Mouse (Mus musculus): ENCODE measurements at regions not wholly inside any gene's neighbourhood (a gene's known extent, or its start where the extent isn't known, plus 50 kb on each side); places are given as distances from the start of the nearest gene placed in this dataset.

DNA sequence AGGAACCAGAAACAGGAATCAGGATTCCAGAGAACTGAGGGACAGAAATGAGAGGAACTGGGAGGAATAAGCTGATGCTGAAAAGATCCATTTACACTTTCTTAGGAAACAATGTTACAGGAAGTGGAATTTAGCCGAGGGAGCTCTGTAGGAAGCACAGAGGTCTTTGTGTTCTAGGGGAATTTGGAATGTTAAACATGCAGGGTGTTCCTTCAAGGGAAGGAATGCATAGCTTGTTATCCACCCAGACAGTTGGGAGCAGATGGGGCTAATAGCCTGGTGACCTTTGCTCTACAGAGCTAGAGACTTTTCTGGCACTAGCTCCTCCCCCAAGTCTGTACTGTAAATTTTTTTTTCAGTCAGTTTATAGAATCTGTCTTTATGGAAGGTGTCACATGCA, 64.1 kb downstream of the Gm11983 start:
- TF ChIP-seq CTCF (IDR thresholded peaks at IDR 0.05; ENCODE audit: low read depth) (no peak), EP300 (IDR thresholded peaks at IDR 0.05; ENCODE audit: low read depth) (no peak)

Data from liver, embryonic 14.5 days (tissue).